Mouse (Mus musculus) retina, postnatal 1 day (tissue): ENCODE measurements around the gene Zfp988.
"Not testable (repeated sequence)": the region's sequence is repeated elsewhere in the genome, so short reads cannot be mapped to it uniquely, and the experiment has no call there.

ENCODE experiments used
- DNase-seq: peaks from one replicate; pipeline ENCODE4 v3.0.0-alpha.2; 2012

Gene Zfp988

DNA sequence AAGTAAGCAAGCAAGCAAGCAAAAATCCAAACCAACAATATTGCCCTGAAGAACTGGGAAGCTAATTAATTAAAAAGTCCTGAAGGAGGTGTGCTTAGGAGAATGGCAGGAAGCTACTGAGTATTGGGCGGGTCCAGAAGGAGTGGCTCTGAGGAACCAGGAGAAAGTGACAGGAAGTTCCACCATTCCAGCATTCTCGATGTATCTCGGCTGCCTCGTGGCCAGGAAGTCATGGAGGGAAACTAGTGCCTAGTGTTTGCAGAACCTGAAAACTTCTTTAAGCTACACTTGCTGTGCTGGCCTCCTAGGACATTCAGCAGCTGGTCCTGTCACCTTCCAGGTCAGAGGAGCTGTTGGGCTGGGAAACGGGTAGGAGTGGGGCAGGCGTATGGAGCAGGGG, at the start of gene Zfp988:
Gene Zfp988, plus strand, starts transcription at position 239 of the 400 bp plus-strand sequence.
- not testable (repeated sequence) for DNase-seq

DNA sequence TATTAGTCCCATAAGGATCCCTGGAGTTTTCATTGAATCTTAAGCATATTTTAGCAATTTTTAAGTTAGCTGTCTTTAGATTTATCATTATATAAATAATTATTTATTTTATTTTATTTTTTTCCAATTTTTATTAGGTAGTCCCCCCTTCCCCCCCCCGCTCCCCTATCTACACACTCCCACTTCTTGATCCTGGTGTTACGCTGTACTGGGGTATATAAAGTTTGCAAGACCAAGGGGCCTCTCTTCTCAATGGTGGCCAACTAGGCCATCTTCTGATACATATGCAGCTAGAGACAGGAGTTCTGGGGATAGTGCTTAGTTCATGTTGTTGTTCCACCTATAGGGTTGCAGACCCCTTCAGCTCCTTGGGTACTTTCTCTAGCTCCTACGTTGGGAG, 42.8 kb upstream of the Zfp988 start:
- DNase-seq: not testable (repeated sequence)

- not testable (repeated sequence) for DNase-seq
Measured at GRCm38 (mm10) chr4:147267302-147267701, 38.2 kb upstream of the Zfp988 start.

DNA sequence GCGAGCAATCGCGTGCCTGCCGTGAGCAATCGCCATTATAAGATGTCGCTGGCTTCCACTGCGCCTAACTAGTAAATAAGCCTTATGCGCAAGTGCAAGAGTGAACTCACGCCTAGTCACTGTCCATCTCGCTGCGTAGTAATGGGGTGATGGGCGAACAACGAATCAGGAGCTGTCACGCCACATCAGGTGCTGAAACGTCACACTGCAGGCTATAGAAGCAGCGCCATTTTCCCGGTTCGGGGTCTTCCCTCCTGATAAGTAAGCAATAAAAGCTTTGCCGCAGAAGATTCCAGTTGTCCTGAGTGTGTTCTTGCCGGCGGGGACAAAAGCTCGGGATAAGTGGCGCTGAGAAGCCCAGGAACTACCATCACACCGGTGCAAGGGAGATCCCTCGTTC, 36.7 kb upstream of the Zfp988 start:
- DNase-seq: not testable (repeated sequence)

- not testable (repeated sequence) for DNase-seq
Measured at GRCm38 (mm10) chr4:147270026-147270425, 35.4 kb upstream of the Zfp988 start.

DNA sequence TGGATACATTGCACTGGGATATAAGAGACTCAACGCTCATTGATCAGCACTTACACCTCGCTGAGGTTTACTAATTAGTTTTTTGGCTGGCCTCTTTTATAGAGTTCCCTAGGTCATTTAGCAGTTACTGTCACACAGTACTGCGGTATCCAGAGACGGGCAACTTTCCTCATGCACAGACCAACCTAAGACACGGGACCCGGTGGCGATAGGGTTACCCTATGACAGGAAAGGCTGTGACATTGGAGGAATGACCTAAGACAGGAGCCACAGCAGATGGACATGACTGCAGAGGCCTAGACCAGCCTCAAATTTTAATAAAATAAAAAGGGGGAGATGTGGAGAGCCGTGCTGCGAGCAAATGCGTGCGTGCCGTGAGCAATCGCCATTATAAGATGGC, 33.9 kb upstream of the Zfp988 start:
- not testable (repeated sequence) for DNase-seq

DNA sequence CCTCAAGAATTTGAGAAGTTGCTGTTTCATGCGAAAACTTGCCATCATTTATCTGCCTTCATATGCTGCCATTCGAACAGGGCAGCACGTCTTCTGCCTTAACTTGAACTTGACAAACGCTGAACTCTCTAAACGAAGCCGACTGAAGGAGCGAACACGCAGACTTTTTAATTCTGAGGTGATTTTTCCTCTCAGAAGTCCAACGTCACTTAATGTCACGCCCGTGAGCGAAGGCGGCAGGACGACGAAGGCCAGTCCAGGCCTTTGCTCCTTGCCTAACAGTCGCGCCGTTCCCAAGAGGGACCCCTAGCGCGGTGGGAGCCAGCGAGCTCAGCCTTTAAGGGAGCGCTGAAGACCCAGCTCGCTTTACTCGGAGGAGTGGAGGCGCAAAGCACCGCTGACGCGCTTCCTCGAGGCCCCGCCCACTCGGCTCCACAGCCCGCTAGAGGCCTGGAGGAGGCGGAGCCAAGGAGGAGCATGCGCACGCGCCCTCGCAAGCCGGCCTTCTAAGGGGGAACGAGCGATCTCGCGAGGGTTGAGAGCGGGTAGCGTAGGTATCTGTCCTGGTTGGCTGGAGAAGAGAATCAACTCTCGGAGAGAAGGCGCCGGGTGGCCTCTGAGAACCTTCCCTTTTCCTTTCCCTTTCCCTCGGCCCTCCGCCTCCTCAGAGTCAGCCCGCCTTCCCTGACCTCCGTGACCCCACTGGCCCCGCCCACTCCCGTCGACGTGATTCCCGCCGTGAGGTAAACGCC, 30.3 kb upstream of the Zfp988 start:
- DNase-seq: not testable (repeated sequence)

DNA sequence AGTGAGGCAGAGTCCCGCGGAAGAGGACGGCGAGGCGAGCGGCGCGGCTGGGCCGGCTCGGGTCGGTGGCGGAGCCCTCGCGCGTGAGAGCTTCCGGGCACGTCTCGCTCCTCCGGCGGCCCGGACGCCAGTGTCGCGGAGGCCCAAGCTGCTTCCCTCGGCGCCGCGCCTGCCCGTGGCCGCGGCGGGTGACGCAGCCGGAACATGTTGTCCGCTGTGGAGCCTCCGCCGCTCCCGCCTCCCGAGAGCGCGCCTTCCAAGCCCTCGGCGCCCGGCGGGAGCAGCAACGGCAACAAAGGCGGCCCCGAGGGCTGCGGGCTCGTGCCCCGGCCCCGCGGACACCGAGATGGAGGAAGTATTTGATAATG, 29.7 kb upstream of the Zfp988 start:
- not testable (repeated sequence) for DNase-seq

DNA sequence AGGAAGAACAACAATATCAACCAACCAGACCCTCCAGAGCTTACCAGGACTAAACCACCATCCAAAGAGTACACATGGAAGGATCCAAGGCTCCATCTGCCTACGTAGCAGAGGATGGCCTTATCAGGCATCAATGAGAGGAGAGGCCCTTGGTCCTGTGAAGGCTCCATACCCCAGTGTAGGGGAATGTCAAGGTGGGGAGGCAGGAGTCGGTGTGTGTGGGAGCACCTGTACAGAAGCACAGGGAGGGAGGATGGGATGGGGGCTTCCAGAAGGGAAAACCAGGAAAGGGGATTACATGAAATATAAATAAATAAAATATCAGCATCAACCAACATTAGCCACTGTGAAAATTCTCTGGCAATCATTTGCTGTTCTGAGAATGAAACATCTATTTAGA, 25.1 kb upstream of the Zfp988 start:
- not testable (repeated sequence) for DNase-seq

- DNase-seq: not testable (repeated sequence)
Measured at GRCm38 (mm10) chr4:147298585-147298984, 6.9 kb upstream of the Zfp988 start.

DNA sequence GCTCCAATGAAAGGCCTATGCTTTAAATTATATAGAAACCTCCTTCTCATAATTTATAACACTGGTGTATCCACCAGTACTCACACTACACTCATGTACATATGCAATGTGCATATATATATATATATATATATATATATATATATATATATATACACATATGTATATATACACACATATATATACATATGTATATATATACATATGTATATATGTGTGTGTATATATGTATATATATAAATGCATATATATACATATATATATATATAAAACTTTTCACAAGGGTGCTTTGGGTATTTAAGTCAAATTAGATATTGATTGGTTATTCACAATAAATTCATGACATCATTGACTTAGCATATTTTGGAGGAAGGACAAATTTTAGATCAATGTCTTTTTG, 3.1 kb upstream of the Zfp988 start:
- DNase-seq: not testable (repeated sequence)

DNA sequence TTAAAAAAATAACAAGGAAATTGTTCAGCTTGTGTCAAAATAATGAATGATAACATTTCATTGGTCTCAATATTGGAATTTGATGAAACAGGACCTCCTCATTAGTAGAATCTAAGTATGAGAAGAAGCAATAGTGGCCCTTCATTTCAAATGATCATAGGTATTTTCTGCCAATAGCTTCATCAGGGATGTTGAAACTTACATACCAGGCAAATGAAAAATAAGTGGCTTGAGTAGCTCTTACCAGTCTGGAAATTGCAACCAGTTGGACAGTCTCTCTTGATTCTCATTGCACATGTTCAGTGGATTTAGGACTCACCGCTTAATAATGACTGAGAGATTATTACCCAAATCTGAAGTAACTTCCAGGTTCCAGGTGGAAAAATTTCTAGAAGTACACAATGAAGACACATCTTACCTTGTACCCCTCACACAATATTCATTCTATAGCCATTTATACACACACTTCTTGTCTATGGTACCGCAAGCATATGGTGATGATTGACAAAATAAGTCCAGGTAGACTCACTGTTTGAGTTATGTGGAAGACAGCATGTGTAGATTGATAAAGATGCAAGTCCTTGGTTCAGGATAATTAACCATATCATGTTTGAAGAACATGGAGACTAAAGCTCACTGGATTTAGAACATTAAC, 29.7 kb downstream of the Zfp988 start:
- DNase-seq: not testable (repeated sequence)

- not testable (repeated sequence) for DNase-seq
Measured at GRCm38 (mm10) chr4:147335691-147336367, 30.4 kb downstream of the Zfp988 start.

- not testable (repeated sequence) for DNase-seq
Measured at GRCm38 (mm10) chr4:147336368-147337195, 31.1 kb downstream of the Zfp988 start.

DNA sequence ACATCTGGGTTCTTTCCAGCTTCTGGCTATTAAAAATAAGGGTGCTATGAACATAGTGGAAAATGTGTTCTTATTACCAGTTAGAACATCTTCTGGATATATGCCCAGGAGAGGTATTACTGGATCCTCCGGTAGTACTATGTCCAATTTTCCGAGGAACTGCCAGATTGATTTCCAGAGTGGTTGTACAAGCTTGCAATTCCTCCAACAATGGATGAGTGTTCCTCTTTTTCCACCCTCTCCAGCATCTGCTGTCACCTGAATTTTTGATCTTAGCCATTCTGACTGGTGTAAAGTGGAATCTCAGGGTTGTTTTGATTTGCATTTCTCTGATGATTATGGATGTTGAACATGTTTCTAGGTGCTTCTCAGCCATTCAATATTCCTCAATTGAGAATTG, 32.0 kb downstream of the Zfp988 start:
- DNase-seq: not testable (repeated sequence)

- no peak for DNase-seq
Measured at GRCm38 (mm10) chr4:147338032-147338610, 32.6 kb downstream of the Zfp988 start.

DNA sequence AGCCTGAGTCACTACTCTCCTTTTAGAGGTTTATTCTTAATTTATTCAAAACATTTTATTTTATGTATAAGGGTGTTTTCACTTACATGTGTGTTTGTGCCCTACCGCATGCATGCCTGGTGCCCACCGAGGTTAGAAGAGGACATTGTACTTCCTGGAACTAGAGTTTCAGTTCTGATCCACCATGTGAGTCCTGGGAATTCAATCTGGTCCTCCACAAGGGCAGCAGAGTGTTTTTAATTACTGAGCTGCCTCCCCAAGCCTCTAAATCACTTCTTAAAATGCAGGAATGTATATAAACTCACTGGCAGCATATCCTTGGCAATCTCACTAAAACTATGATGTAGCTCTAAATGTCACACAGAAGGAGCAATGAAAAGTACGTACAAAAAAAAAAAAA, 33.2 kb downstream of the Zfp988 start:
- not testable (repeated sequence) for DNase-seq

GRCm38 (mm10) chr4:147339601-147340219, 34.2 kb downstream of the Zfp988 start:
- DNase-seq: not testable (repeated sequence)

GRCm38 (mm10) chr4:147340236-147340635, 34.8 kb downstream of the Zfp988 start:
- DNase-seq: not testable (repeated sequence)

DNA sequence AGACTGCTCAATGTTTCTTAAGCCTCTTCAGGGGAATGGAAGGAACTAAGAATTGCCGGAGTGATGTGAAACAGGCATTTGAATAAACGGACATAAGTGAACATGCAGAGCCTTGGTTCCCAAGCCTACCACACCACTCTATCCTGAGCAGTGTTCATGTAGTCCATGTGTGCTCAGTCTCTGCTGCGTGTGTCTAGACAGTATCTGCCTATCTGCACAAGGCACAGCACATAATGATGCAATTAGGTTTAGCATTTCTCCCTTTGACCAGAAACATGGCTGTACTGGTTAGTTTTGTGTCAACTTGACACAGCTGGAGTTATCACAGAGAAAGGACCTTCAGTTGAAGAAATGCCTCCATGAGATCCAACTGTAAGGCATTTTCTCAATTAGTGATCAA, 35.4 kb downstream of the Zfp988 start:
- DNase-seq: not testable (repeated sequence)

DNA sequence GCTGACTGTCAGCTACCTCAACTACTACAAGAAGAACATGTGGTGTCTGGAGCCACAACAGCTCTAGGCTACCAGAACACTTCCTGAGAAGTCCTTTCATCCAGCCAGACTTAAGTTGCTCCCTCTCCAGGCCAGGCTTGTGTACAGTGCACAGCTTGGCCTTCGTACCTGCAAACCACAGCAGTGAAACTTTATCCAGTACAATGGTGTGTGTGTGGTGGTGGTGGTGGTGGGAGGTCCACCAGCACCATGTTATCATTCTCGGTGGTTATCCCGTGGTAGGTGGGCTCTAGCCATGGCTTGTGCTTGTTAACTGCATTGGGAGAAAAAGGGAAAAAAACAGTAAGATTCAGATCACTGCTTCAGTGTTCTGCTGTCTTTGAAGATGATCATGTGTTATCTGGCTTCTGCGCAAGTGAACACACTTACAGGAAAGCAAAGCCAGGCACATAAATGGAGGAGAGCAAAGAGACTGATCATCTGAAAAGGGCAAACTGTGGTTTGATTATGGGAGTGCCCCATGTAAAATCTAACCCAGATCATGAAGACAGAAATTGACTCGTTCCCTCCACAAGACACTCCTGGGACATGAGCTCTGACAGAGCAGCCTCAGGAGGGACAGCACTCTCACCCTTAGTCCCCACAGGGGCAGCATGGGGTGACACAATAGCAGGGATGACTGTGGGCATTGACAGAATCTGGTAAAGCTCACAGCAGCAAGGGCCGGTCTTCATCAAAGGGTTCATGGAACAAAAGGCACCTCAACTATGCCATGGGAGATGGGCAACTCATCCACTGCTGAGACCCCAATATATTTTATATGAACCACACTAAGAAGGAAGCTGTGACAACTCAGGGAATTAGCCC, 37.8 kb downstream of the Zfp988 start:
- DNase-seq: not testable (repeated sequence)
